Mouse (Mus musculus) heart, adult 2 months (tissue): ENCODE data around the gene Anxa8.

Experiments used
- CTCF ChIP-seq: fragments of 200-600 bp; IDR thresholded peaks from 2 replicates; pipeline ENCODE4 v1.8.1; 2022; ENCODE audit warnings: antibody characterized with exemption, mild to moderate bottlenecking, moderate library complexity
- EP300 ChIP-seq: fragments of 200-500 bp; IDR thresholded peaks from 2 replicates; pipeline ENCODE4 v1.6.1; 2011; ENCODE audit warnings: low read depth, low read length, control low read depth; ENCODE audit not compliant: insufficient read depth
- POLR2A ChIP-seq: fragments of 200-500 bp; IDR thresholded peaks from 2 replicates; pipeline ENCODE4 v1.6.1; 2011; ENCODE audit warnings: mild to moderate bottlenecking, low read depth, low read length, control low read depth; ENCODE audit not compliant: insufficient read depth

GRCm38 (mm10) chr14:34092856-34093255 is 7.1 kb downstream of the Anxa8 start:
- TF ChIP-seq CTCF (no peak), POLR2A (no peak), EP300 (no peak)
